Mouse (Mus musculus): Measurements from ENCODE around the gene Pdyn.

Pdyn gene

DNA sequence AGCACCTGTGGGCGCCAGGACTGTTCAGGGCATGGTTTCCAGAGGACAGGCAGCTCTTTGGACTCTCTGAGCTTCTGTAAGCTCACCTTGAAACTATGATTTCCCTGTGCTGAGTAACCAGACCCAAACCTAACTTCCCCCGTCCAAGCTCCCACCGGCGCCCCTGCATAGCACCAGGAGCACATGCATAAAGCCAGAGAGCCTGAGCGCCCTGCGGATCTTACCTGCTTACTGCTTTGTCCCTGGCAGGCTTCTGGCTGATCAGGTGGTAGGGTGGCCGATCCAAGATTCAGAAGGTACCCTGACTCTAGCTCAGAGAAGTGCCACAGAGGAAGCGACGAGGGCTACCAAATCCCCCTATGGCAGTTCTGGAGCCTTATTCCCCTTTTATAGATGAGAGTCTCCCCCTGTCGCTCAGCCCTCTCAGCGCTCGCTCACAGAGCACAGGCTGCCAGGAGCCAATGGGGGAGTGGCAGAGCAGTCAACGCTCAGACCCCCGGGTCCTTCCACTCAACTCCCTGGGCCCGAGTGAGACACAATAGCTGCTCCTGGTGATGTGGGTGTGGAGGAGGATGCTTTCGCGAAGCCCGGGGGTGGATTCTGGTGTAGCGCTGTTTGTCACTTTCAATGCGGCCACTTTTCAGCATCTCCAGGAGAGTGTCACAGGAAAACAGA is at the start of gene Pdyn:
Pdyn (minus strand) TSS at position 361 of the 675 bp plus-strand sequence.
- peak; percentile 26 to 44 for DNase-seq (ENCODE audit: low spot score in 2 of 2)

GRCm38 (mm10) chr2:129742016-129742415 is 42.4 kb upstream of the Pdyn start:
- peak in 1 of 2 experiments; percentile 15 for DNase-seq (ENCODE audit: low spot score in 2 of 2)

- peak; percentile 32 to 42 for DNase-seq (ENCODE audit: low spot score in 2 of 2)
These were observed 40.9 kb upstream of the Pdyn start for GRCm38 (mm10) chr2:129740515-129740914.

DNA sequence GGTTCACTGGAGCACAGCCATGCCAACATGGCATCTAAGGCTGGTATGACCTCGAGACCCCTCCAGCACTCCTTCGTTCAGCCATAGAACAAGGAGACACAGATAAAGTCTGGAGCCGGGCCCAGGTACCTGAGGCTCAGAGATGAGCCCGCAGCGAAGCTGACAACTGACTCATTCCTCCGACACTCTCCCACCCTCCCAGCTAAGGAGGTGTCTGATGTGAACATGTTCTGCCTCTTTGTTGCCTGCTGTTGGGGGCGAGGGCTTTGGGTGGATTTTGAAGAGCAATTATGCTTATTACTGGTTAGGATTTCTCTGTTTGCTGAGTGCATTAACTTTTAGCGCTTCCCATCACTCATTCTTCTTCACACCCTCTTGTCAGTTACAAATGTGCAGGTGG is 34.4 kb upstream of the Pdyn start:
- peak in 1 of 2 experiments; percentile 61 for DNase-seq (ENCODE audit: low spot score in 2 of 2)

DNA sequence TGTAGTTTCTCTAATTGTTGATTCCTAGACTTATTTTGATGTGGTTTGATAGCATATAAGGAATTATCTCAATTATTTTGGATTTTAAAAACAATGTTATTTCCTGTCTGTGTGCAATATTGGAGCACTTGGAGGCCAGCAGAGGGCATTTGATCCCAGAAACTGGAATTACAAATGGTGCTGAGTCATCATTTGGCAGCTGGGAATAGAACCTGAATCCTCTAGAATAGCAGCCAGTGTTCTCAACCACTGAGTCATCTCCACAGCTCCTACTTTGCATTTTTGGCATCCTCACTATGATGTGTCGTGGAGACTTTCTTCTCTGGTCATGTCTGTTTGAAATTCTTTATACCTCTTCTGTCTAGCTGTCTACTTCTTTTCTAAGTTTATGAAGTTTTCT is 30.0 kb upstream of the Pdyn start:
- DNase-seq (ENCODE audit: low spot score in 2 of 2): peak in 1 of 2 experiments; percentile 25

- DNase-seq (ENCODE audit: low spot score in 2 of 2): no peak
These were observed 16.0 kb upstream of the Pdyn start for GRCm38 (mm10) chr2:129715671-129716070.

- DNase-seq (ENCODE audit: low spot score in 2 of 2): no peak
These were observed 13.4 kb upstream of the Pdyn start for GRCm38 (mm10) chr2:129713026-129713544.

GRCm38 (mm10) chr2:129696059-129696458 is 3.6 kb downstream of the Pdyn start:
- DNase-seq (ENCODE audit: low spot score in 2 of 2): peak; percentile 53 to 57

DNA sequence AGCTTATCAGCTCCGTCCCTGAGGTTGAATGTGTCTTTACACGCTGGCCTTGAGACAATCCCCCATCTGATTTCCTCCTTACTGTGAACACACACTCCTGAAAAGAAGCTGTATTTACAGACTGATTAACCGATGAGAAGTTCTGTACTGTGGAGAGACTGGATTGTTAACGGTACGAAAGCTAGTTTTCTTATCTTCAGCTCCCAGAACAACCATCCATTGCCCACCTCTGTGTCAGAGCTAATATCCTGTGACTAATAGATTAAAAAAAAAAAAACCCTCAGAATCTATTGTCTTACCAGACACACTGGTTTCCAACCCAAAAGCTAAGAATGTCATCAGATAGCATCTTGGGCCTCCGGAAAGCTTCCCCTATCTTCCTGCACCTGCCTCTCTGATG is 5.3 kb downstream of the Pdyn start:
- no peak for DNase-seq (ENCODE audit: low spot score in 2 of 2)

- DNase-seq (ENCODE audit: low spot score in 2 of 2): no peak
These were observed 7.0 kb downstream of the Pdyn start for GRCm38 (mm10) chr2:129692694-129693093.

- no peak for DNase-seq (ENCODE audit: low spot score in 2 of 2)
These were observed 9.9 kb downstream of the Pdyn start for GRCm38 (mm10) chr2:129689694-129690093.

GRCm38 (mm10) chr2:129688036-129688625 is 11.5 kb downstream of the Pdyn start:
- no peak for DNase-seq (ENCODE audit: low spot score in 2 of 2)

GRCm38 (mm10) chr2:129686908-129687307 is 12.7 kb downstream of the Pdyn start:
- DNase-seq (ENCODE audit: low spot score in 2 of 2): no peak

GRCm38 (mm10) chr2:129684014-129684413 is 15.6 kb downstream of the Pdyn start:
- DNase-seq (ENCODE audit: low spot score in 2 of 2): no peak

DNA sequence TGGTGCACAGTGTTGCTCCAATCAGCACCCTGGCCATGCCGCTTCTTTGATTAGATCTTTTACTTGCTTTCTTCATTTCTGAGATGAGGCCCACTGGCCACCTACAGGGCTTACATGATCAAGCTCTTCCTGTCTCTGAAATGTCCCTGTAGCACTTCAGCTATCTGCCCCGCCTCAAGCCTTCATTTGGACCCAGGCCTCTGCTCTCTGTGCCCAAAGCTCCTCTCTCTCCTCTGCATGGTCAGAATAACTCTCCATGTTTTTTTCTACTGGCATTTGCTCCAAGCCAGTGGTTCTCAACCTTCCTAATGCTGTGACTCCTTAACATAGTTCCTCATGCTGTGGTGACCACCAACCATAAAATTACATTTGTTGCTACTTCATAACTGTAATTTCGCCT is 19.4 kb downstream of the Pdyn start:
- no peak for DNase-seq (ENCODE audit: low spot score in 2 of 2)

DNA sequence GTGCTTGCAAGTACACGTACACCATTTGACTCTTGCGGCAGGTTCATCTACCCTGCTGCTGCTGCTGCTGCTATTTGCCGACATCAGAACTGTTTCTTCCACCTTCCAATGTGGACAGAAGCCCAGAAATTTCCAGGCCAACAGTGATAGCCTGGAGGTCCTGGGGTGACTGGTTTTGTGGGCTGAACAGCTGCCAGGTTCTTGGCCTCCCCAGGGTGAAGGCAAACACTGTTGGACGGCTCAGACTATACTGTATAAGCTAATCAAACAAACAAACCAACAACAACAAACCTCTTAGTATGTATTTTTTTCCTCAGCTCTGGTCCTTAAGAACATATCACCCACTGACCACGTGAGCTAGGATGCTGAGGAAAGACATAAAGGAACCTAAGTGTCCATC is 20.6 kb downstream of the Pdyn start:
- no peak for DNase-seq (ENCODE audit: low spot score in 2 of 2)

DNA sequence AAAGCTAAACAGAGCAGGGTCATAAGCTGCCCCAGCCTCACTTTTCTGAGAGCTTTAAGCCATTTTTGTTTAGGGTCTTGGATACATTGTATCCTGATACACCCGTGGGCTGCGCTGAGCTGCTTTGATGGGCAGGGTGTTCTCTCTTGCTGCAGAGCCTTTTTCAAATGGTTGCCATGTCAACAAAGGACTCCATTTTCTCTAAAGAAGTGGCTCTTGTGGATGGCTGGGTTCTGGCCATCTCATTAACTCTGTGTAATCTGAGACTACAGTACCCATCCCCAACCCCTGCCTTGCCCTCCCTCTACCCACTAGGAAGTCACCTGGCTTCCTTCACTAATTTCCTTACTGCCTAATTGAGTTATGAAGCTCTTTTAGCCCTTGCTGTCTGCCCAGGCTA is 22.0 kb downstream of the Pdyn start:
- DNase-seq (ENCODE audit: low spot score in 2 of 2): no peak

DNA sequence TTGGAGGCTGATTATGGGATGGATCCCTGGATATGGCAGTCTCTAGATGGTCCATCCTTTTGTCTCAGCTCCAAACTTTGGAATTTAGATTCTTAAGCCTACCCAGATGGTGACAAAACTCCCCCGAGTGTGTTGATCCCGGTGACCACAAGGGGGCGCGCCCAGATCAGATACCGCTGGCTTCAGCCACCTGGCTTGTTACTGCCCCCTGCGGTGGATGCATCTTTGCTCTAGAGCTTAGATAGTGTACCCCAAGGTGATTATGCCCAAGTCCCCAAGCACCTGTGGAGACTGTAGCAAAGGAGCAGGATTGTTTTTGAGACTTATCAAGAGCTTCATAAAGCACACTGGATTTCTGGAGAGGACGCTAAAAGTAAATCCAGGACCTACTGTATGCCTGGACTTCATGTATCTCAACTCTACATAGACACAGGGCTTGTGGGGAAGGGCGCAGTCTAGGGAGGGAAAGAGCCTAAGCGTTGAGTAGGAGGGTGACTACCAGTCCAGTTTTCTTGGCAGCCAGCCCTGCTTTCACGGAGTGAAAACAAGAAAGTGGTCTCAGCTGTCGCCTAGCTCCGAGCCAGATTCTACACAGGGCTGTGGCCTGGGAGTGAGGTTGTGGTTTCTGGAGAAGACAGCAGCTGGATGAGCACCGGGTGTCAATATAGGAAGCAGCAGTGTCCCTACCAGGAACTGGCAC is 24.6 kb downstream of the Pdyn start:
- peak; percentile 83 to 91 for DNase-seq (ENCODE audit: low spot score in 2 of 2)

DNA sequence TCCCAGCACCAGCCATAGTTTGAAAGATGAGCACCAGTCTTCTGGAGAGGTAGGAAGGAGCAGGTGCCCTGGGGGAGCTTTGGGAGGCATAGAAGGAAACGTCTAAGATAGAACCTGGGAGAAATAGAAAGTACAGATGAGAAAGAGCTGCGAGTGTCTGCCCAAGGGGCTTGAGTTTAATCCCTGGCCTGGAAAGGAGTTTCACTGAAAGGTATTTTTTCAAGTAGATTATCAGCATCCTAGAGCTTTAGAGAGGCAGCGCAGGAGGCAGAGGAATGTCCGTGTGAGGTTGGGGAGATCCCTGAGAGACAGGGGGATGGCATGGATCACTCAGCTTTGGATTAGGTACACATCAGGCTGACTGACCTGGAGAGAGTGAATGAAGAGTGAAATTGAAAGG is 27.7 kb downstream of the Pdyn start:
- no peak for DNase-seq (ENCODE audit: low spot score in 2 of 2)

GRCm38 (mm10) chr2:129662484-129662883 is 37.2 kb downstream of the Pdyn start:
- DNase-seq (ENCODE audit: low spot score in 2 of 2): no peak

- no peak for DNase-seq (ENCODE audit: low spot score in 2 of 2)
These were observed 39.6 kb downstream of the Pdyn start for GRCm38 (mm10) chr2:129660020-129660419.

- DNase-seq (ENCODE audit: low spot score in 2 of 2): no peak
These were observed 40.8 kb downstream of the Pdyn start for GRCm38 (mm10) chr2:129658796-129659195.

GRCm38 (mm10) chr2:129655033-129655432 is 44.6 kb downstream of the Pdyn start:
- DNase-seq (ENCODE audit: low spot score in 2 of 2): no peak
